In the genomic region with DNA sequence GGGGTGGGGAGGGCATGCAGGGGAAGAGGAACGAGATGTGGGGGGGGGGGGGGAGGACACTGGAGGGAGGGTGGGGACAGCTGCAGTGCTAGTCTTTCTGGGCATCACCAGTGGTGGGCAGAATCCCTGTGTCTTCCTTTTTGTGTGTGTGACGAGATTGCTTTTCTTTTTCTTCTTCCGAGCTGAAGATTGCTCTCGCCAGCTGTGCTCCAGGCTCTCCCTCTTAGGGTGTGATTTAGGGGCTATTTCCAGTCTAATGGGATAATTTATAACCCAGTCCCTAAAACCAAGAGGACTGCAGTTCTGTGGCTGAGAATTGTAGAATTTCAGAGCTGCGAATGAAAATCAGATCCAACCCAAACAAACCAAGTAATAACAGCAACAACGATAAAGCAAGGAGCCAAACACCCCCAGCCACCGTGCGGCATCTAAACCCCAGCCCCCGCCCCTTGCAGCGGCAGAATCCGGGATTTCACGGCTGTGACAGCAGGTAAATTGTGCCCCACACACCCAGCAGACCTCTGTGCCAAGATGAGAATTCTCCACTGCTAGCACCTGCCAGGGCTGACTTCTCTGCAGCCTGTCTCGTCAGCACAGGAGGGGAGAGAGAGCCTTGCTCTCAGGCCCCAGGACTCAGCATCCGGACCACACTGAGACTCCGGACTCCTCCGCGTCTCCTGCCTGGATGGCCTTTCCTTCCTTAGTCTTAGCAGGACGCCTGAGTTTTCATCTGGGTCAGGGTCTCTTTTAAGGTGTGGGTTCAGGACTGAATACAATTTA, we compare ENCODE assay signal across 8 mouse cellular contexts.
DNase-seq lines count a peak whose midpoint lies in the region; ATAC-seq and TF ChIP-seq lines count a peak whose summit lies in the region.

No protein-coding gene starts in this region.

- H3K4me1 ChIP-seq in hindbrain, embryonic 13.5 days (replicated peaks) = peaks cover 49% of the 10 kb centered on the region
- H3K4me1 ChIP-seq in liver, embryonic 16.5 days (ENCODE audit: control insufficient read depth, low read depth, low read length) = no peaks in the 10 kb centered on the region

- no peak overlapping the region for H3K27ac ChIP-seq in left cerebral cortex, adult 2 months
- peak overlapping the region; percentile 30; the same call in 1 of the 2 replicates for H3K27ac ChIP-seq in hindbrain, embryonic 13.5 days
- no peak overlapping the region for H3K27ac ChIP-seq in liver, embryonic 16.5 days (ENCODE audit: low read length)

- H3K9me3 ChIP-seq in hindbrain, embryonic 13.5 days = no peaks in the 10 kb centered on the region
- no peaks in the 10 kb centered on the region for H3K9me3 ChIP-seq in liver, embryonic 16.5 days (replicated peaks; ENCODE audit: control insufficient read depth, low read length)

- TF ChIP-seq CTCF in left cerebral cortex, adult 2 months (IDR thresholded peaks at IDR 0.05) = no peak

- peak overlapping the region; percentile 61 for H3K4me2 ChIP-seq in hindbrain, embryonic 13.5 days
- peak overlapping the region; percentile 5; the same call in 1 of the 2 replicates for H3K4me2 ChIP-seq in liver, embryonic 16.5 days (ENCODE audit: low read depth, low read length)

- peaks cover 14% of the 10 kb centered on the region; the same call in 1 of the 2 replicates for H3K27me3 ChIP-seq in hindbrain, embryonic 13.5 days
- peaks cover 12% of the 10 kb centered on the region for H3K27me3 ChIP-seq in liver, embryonic 16.5 days (ENCODE audit: control insufficient read depth, insufficient read depth, low read depth, low read length)

- ATAC-seq in hindbrain, embryonic 13.5 days (ENCODE audit: low FRiP score) = no peak
- ATAC-seq in liver, embryonic 16.5 days (ENCODE audit: low read depth) = no peak
- no peak for ATAC-seq in erythroblast, adult 5-6 weeks (replicated peaks; ENCODE audit: low FRiP score, poor library complexity, severe bottlenecking)

- no peak for DNase-seq in left cerebral cortex, adult 2 months (ENCODE audit: extremely low spot score in 1 of 2, low spot score in 2 of 2)
- no peak for DNase-seq in left cerebral cortex, adult 11 months (ENCODE audit: low spot score)
- peak; percentile 66 for DNase-seq in embryo, embryonic 10 days (ENCODE audit: low spot score)
- DNase-seq in T-cell, adult 2 months (ENCODE audit: low spot score) = no peak
- no peak for DNase-seq in urinary bladder, postnatal 25 days (ENCODE audit: low spot score)

- peak overlapping the region; percentile 33 for H3K4me3 ChIP-seq in left cerebral cortex, adult 2 months
- peak overlapping the region; percentile 30 for H3K4me3 ChIP-seq in hindbrain, embryonic 13.5 days
- H3K4me3 ChIP-seq in liver, embryonic 16.5 days (ENCODE audit: low read depth, low read length) = 0 out of 2 replicates have a peak overlapping the region, but pooled peaks have one; percentile 12

- peak overlapping the region; percentile 65 for H3K9ac ChIP-seq in hindbrain, embryonic 13.5 days
- H3K9ac ChIP-seq in liver, embryonic 16.5 days (ENCODE audit: low read depth, low read length) = no peak overlapping the region

- intact Hi-C loops in left cerebral cortex, adult 2 months (cut with DNase I) = no loop called here

- H3K36me3 ChIP-seq in hindbrain, embryonic 13.5 days = no peaks in the 10 kb centered on the region
- no peaks in the 10 kb centered on the region for H3K36me3 ChIP-seq in liver, embryonic 16.5 days (ENCODE audit: control insufficient read depth, insufficient read depth)

- 2% methylated on average over 18 of the region's 18 CpGs for WGBS in hindbrain, embryonic 13.5 days
- 3% methylated on average over 18 of the region's 18 CpGs for WGBS in liver, embryonic 16.5 days (ENCODE audit: insufficient replicate concordance)
